Mouse (Mus musculus) liver, embryonic 13.5 days (tissue): ENCODE results near the gene Hcls1. TPM values are rescaled to one million over a fixed set of nuclear protein-coding genes. Genes with fewer than 3 reads are reported as not detected.
A peak's percentile ranks its signal among the peaks of the same experiment; 100 is the strongest.

Experiments
- ATAC-seq: fragments of 200-750 bp; cut with Nextera tagmentation; 2 replicates; pipeline ENCODE4 v1.8.0; 2017; ENCODE audit warnings: low read depth, mild to moderate bottlenecking, moderate number of reproducible peaks, moderate library complexity
- DNase-seq: peaks from one replicate; pipeline ENCODE4 v3.0.0; 2022
- H3K27ac ChIP-seq: fragments of 300-500 bp; sonication (generic); 2 replicates; pipeline ENCODE4 v1.5.1; 2015; ENCODE audit warnings: moderate library complexity, mild to moderate bottlenecking, inconsistent platforms
- H3K27me3 ChIP-seq: fragments of 300-500 bp; sonication (generic); 2 replicates; pipeline ENCODE4 v1.6.1; 2015; ENCODE audit warnings: mild to moderate bottlenecking, inconsistent platforms
- H3K36me3 ChIP-seq: fragments of 300-500 bp; sonication (generic); 2 replicates; pipeline ENCODE4 v1.6.1; 2015; ENCODE audit warnings: mild to moderate bottlenecking, inconsistent platforms
- H3K4me1 ChIP-seq: fragments of 300-500 bp; sonication (generic); replicated peaks from 2 replicates; pipeline ENCODE4 v1.6.1; 2015; ENCODE audit warnings: inconsistent platforms
- H3K4me2 ChIP-seq: fragments of 300-500 bp; sonication (generic); 2 replicates; pipeline ENCODE4 v1.6.1; 2015; ENCODE audit warnings: inconsistent platforms, mild to moderate bottlenecking, moderate library complexity
- H3K4me3 ChIP-seq: fragments of 300-500 bp; sonication (generic); replicated peaks from 2 replicates; pipeline ENCODE4 v1.5.1; 2015; ENCODE audit warnings: mild to moderate bottlenecking, inconsistent platforms
- H3K9ac ChIP-seq: fragments of 300-500 bp; sonication (generic); 2 replicates; pipeline ENCODE4 v1.6.1; 2015; ENCODE audit warnings: mild to moderate bottlenecking, inconsistent platforms
- H3K9me3 ChIP-seq: fragments of 300-500 bp; sonication (generic); replicated peaks from 2 replicates; pipeline ENCODE4 v1.6.1; 2016; ENCODE audit warnings: inconsistent platforms
- WGBS: fragments of 180-500 bp; shearing (Covaris S2); methylation state at CpG from one replicate; pipeline ENCODE4 v1.1.7; 2015; ENCODE audit not compliant: insufficient replicate concordance; 5-methylcytosine and 5-hydroxymethylcytosine counted together
- polyA plus RNA-seq: library from polyadenylated mRNA; unstranded; fragments of >200 nt; fragmentation: Nextera tagmentation; extraction: Ambion mirVana; gene quantifications from 2 replicates; pipeline ENCODE4 v1.2.1, GENCODE M21; 2015

Hcls1 gene
- polyA plus RNA-seq, 1 experiment from 2014 or later, result 12.6 TPM

DNA sequence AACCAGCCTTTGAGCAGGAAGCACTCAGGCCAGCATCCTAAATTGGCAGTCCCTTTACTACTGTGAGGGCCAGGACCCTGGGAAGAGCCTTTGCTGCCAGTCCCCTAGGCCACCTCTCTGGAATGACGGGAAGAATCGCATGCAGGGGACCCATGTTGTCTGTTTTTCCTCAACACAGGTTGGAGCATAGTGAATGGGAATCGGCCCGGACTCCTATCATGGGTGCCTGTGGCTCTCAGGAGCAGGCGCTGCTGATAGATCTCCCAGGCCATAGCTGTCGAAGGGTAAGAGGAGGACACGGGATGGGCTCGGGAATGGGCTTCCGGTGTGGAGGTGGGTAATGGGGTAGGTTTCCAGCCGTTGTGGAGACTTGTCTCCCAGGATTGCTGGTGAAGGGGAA is 3.4 kb upstream of the Hcls1 start:
- WGBS, result 85% methylated on average over 10 of the region's 10 CpGs
- H3K36me3 ChIP-seq, result peaks cover 56% of the 10 kb centered on the region
- no peak for DNase-seq

DNA sequence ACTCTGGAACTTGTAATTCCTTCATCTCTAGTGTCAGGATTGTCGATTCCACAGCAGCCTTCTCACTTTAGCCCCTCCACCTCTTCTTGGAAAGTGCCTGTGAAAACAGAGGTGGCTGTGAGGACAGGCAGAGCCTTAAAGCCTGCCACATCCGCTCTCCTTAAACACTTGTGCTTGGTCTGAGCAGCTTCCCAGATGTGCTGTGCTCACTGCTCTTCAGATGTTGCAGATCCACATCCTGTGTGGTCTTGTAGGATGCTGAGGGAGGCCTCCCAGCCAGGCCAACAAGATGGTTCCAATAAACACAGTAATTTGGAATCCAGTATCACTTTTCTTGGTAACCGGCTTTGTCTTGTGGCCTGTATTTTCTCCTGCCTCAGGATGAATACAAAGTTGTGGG is 2.8 kb upstream of the Hcls1 start:
- Histone ChIP-seq H3K36me3 (peaks cover 52% of the 10 kb centered on the region), H3K27me3 (no peaks in the 10 kb centered on the region), H3K4me1 (peaks cover 12% of the 10 kb centered on the region), H3K27ac (no peak overlapping the region), H3K9ac (no peak overlapping the region), H3K4me3 (no peak overlapping the region), H3K4me2 (no peak overlapping the region), H3K9me3 (no peaks in the 10 kb centered on the region)
- ATAC-seq (no peak), DNase-seq (no peak)
- 85% methylated on average over 3 of the region's 3 CpGs for WGBS

More for the DNA sequence above, 3.4 kb upstream of the Hcls1 start:
- Histone ChIP-seq H3K27ac (no peak overlapping the region), H3K4me3 (no peak overlapping the region), H3K9me3 (no peaks in the 10 kb centered on the region), H3K27me3 (no peaks in the 10 kb centered on the region), H3K9ac (no peak overlapping the region), H3K4me1 (peaks cover 12% of the 10 kb centered on the region), H3K4me2 (no peak overlapping the region)
- ATAC-seq, result no peak

DNA sequence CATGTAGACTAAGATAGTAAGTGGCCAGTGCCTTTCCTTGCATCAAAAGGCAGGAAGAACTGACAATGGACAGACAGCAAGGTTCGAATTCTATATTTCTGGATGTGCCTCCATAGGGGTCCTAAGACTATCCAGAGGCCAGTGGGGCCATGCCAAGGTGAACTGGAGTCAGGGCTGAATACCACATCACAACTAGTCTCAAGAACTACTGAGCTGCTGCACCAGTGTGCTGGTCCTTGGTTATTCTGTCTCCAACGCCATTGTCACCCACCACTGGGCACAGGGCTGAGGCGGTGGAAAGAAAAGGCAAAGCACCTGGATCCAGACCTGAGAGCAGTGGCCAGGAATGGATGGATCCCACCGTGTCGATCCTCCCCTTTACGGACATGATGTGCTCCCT is 2.2 kb upstream of the Hcls1 start:
- H3K4me1 ChIP-seq, result peaks cover 12% of the 10 kb centered on the region
- H3K9ac ChIP-seq, result no peak overlapping the region
- no peak overlapping the region for H3K4me3 ChIP-seq
- ATAC-seq (no peak), DNase-seq (no peak)
- no peaks in the 10 kb centered on the region for H3K27me3 ChIP-seq
- no peaks in the 10 kb centered on the region for H3K9me3 ChIP-seq
- no peak overlapping the region for H3K27ac ChIP-seq
- 86% methylated on average over 6 of the region's 6 CpGs for WGBS
- H3K36me3 ChIP-seq, result peaks cover 51% of the 10 kb centered on the region
- H3K4me2 ChIP-seq, result no peak overlapping the region

DNA sequence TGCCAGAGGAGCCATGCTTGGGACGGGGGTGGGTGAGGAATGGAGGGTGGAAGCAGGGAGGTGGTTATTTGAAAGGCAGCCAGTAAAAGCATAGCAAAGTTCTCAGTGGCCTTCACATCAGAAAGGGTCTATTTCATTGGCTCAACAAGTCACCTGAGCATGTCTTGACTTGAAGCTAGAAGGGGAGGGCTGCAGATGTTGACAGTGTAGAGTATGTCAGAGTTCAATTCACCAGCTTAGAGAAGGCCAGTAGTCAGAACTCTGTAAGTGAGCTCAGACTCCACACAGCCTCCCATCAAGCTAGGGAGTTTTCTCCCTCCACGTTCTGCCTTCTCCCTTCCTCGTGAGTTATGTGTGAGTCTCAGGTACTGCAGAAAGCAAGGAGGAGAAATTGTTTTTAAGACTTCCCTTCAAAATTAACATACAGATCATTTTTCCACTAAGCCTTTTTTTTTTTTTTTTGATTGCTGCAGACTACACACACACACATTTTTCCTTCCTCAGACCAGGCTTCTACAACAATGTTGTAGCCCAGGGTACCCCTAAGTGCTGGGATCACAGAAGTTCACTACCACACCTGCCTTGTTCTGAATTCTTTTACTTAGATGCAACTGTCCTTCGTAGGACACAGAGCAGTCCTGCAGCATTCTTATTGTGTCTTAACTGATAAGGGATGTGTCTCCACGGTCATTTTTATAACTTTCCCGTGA is 497 bp upstream of the Hcls1 start:
- DNase-seq (no peak), ATAC-seq (peak; percentile 59)
- Histone ChIP-seq H3K9me3 (no peaks in the 10 kb centered on the region), H3K27ac (peak overlapping the region; percentile 58), H3K36me3 (peaks cover 33% of the 10 kb centered on the region), H3K4me1 (peaks cover 12% of the 10 kb centered on the region), H3K4me3 (0 out of 2 replicates have a peak overlapping the region, but pooled peaks have one; percentile 28), H3K9ac (peak overlapping the region; percentile 4; the same call in 1 of the 2 replicates), H3K27me3 (no peaks in the 10 kb centered on the region), H3K4me2 (peak overlapping the region; percentile 44)
- WGBS, result 23% methylated on average over 6 of the region's 6 CpGs

DNA sequence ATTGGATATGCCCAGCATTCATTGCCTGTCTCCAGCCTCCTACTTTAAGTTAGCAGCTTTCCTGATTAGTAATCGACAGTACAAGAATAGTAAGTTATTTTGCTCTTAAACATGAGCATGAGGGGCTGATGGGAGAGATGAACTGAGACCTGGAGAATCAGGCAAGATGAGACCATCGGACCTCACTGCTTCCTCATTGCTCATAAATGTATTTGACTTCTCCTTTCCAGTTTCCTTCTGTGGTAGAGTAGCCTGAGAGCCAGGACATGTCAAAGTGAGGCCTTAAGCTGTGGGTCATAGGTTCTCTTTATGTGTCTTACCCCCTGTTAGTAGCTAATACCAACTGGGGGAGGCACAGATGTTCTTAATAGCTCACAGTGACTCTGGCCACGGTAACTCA is 1.0 kb downstream of the Hcls1 start:
- Histone ChIP-seq H3K4me3 (peak overlapping the region; percentile 28; the same call in 1 of the 2 replicates), H3K9me3 (no peaks in the 10 kb centered on the region), H3K4me2 (peak overlapping the region; percentile 44), H3K9ac (no peak overlapping the region), H3K27ac (no peak overlapping the region), H3K27me3 (no peaks in the 10 kb centered on the region), H3K4me1 (peaks cover 12% of the 10 kb centered on the region), H3K36me3 (peaks cover 23% of the 10 kb centered on the region)
- ATAC-seq (no peak), DNase-seq (no peak)
- WGBS, result 36% methylated on average over 3 of the region's 3 CpGs

DNA sequence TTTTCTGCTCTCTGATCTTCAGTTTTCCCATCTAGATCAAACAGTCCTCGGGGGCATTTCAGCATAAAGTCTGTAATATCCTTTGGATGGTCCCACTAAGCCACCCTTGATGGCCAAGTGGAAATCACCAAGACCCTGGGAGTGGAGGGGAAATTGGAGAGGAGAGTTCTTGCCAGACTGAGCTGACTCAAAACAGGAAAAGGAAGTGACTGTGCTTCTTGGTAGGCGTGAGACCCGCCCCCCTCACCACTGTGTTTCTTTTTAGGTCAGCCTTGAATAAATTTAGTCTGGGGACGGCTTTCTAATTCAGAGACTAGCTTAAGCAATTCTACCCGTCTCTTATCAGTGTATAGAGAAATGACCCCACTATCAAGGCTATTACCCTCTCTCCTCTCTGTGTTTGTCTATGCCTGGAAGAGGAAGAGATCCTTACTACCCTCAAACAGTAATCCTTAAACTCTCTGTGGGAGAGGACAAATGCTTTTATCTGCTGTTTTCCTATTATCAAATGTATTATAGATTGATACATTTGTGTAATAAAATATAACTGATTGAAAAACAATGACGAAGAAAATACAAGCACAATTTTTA is 6.4 kb downstream of the Hcls1 start:
- H3K27ac ChIP-seq, result peak overlapping the region; percentile 23; the same call in 1 of the 2 replicates
- ATAC-seq, result no peak
- 34% methylated on average over 6 of the region's 6 CpGs for WGBS

DNA sequence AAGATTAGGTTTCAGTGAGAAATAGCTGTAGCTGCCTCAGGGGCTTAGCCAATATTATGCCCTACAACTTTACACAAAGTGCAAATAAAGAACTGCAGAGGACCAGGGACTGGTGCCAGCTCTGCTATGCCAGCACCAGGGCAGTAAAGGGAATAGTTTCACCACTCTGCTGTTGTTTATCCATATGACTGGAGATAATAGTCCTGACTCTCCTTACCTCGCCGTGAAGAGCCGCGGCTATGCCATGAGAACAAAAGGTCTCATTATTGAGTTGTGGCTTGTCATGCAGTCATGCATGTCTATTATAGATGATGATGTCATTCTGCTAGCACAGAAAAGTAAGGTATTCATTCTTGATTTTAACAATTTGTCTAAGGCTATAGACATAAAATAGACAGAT is 7.1 kb downstream of the Hcls1 start:
- H3K4me3 ChIP-seq, result no peak overlapping the region
- H3K4me1 ChIP-seq, result peaks cover 3% of the 10 kb centered on the region; the same call in 1 of the 2 replicates
- no peak overlapping the region for H3K4me2 ChIP-seq
- DNase-seq (no peak), ATAC-seq (no peak)
- no peaks in the 10 kb centered on the region for H3K27me3 ChIP-seq
- H3K9me3 ChIP-seq, result no peaks in the 10 kb centered on the region
- no peaks in the 10 kb centered on the region for H3K36me3 ChIP-seq
- no peak overlapping the region for H3K27ac ChIP-seq
- no peak overlapping the region for H3K9ac ChIP-seq
- 89% methylated on average over 4 of the region's 4 CpGs for WGBS

More for the DNA sequence above, 6.4 kb downstream of the Hcls1 start:
- no peak for DNase-seq
- Histone ChIP-seq H3K4me1 (peaks cover 3% of the 10 kb centered on the region; the same call in 1 of the 2 replicates), H3K36me3 (no peaks in the 10 kb centered on the region), H3K4me3 (no peak overlapping the region), H3K4me2 (no peak overlapping the region), H3K9ac (no peak overlapping the region), H3K9me3 (no peaks in the 10 kb centered on the region), H3K27me3 (no peaks in the 10 kb centered on the region)

DNA sequence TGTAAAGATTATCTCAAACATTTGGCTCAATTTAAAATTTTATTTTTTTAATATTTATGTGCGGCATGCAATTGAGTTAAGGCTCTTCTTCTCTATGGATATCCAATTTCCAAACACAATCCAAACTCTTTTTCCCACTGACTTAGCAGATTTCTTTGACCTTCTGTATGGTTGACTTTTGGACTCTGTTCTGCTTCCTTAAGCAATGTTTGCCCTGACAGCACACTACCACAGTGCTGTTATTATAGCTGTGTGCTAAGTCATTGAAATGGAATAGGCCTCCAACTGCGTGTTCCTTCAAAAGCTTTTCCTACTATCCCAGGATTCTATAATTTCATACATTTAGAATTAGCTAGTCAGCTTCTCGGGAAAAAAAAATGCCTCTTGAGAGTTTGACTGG is 8.8 kb downstream of the Hcls1 start:
- H3K27me3 ChIP-seq, result no peaks in the 10 kb centered on the region
- no peak overlapping the region for H3K4me2 ChIP-seq
- H3K9ac ChIP-seq, result no peak overlapping the region
- H3K9me3 ChIP-seq, result no peaks in the 10 kb centered on the region
- DNase-seq (no peak), ATAC-seq (no peak)
- peaks cover 3% of the 10 kb centered on the region; the same call in 1 of the 2 replicates for H3K4me1 ChIP-seq
- 68% methylated on average over 3 of the region's 3 CpGs for WGBS
- H3K27ac ChIP-seq, result no peak overlapping the region
- H3K36me3 ChIP-seq, result no peaks in the 10 kb centered on the region
- H3K4me3 ChIP-seq, result no peak overlapping the region

DNA sequence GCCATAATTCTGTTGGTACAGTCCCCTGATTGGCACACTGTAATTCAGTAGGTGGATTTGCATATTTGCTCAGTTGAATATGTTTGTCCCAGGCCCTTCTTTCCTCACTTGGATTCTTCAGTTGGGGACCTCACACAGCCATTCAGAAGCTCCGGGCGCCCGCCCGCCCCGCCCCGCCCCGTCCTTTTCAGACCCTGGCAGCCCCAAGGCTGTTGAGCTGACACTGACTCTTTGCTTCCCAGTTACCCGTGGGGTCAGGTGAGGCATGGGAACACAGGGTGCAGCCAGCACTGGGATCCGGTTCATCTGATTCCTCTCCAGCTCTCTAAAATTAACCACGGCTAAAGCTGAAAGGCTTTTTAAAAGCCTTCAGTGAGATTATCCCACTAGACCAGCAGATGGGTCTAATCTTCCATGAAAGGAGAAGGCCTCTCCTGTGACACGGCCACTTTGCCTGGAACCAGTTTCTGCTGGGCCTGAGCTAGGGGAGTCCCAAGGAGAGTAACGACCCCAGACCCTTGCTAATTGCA is 10.2 kb downstream of the Hcls1 start:
- WGBS, result 77% methylated on average over 12 of the region's 12 CpGs
- H3K9me3 ChIP-seq, result no peaks in the 10 kb centered on the region
- H3K27ac ChIP-seq, result no peak overlapping the region
- DNase-seq (no peak), ATAC-seq (no peak)
- no peak overlapping the region for H3K4me2 ChIP-seq
- H3K36me3 ChIP-seq, result no peaks in the 10 kb centered on the region
- no peaks in the 10 kb centered on the region for H3K27me3 ChIP-seq
- peaks cover 3% of the 10 kb centered on the region; the same call in 1 of the 2 replicates for H3K4me1 ChIP-seq
- H3K9ac ChIP-seq, result no peak overlapping the region
- no peak overlapping the region for H3K4me3 ChIP-seq

DNA sequence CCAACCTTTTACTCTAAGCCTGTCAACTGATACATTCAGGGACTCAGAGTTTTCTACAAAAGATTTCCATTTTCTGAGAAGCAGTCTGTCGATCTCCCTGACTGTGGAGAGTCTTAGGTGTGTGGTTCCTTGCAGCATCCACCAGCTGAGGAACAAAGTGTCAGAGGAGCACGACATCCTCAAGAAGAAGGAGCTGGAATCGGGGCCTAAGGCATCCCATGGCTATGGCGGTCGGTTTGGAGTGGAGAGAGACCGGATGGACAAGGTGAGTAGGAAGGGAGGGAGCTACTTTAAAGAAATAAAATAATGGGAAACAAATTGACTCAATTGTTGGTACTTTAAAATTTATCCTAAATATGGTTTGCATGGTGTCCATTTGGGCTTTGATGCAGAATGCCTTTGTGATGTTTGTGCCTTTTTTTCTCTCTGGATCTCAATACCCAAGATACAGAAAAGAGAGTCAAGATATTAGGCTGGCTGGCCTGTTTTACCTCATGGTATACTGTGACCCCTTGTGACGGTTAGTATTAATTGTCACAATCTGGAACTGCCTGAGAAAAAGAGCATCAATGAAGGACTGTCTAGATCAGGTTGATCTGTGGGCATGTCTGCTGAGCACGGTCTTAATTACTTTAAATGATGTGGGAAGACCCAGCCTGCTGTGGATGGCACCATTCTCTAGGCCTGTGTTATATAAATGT is 11.8 kb downstream of the Hcls1 start:
- DNase-seq (no peak), ATAC-seq (no peak)
- Histone ChIP-seq H3K9ac (no peak overlapping the region), H3K27me3 (no peaks in the 10 kb centered on the region), H3K4me2 (no peak overlapping the region), H3K36me3 (no peaks in the 10 kb centered on the region), H3K9me3 (no peaks in the 10 kb centered on the region), H3K4me3 (no peak overlapping the region), H3K27ac (no peak overlapping the region), H3K4me1 (peaks cover 3% of the 10 kb centered on the region; the same call in 1 of the 2 replicates)
- WGBS, result 76% methylated on average over 8 of the region's 8 CpGs

DNA sequence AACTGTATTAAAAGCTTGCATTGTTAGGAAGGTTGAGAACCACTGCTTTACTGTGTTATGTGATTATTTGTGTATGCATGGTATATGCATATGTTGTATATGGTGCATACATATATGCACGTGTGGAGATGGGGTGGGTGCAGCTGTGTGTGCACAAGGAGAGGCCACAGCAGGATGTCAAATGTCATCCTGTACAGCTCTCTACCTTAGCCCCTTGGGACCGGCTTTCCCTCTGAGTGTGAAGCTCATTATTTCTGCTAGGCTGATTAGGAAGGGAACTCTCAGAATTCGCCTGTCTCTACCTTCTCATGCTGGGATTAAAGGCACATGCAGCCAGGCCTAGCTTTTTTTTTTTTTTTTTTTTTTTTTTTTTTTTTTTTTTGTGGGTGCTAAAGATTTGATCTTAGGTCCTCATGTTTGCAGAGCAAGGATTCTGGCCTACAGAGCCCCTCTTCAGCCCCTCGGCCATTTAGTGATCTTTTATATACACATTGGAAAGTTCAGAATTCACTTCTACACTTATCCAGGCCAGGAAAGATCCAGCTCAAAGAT is 12.9 kb downstream of the Hcls1 start:
- 54% methylated on average over 4 of the region's 4 CpGs for WGBS
- no peak overlapping the region for H3K4me3 ChIP-seq
- H3K27me3 ChIP-seq, result no peaks in the 10 kb centered on the region
- DNase-seq (no peak), ATAC-seq (no peak)
- H3K9me3 ChIP-seq, result no peaks in the 10 kb centered on the region
- no peaks in the 10 kb centered on the region for H3K4me1 ChIP-seq
- no peak overlapping the region for H3K4me2 ChIP-seq
- H3K36me3 ChIP-seq, result no peaks in the 10 kb centered on the region
- no peak overlapping the region for H3K9ac ChIP-seq
- H3K27ac ChIP-seq, result no peak overlapping the region
